Mouse (Mus musculus) CH12F3 (cell line): ENCODE results near the gene Agps.
"Not testable (repeated sequence)": the region's sequence is repeated elsewhere in the genome, so short reads cannot be mapped to it uniquely, and the experiment has no call there.

Source experiments
- in situ Hi-C: fragments of 300-500 bp; cut with MboI; formaldehyde crosslinking; loops from 2 replicates; pipeline ENCODE4 v1.14.3; 2020; ENCODE audit warnings: low sequenced_read_pairs

The Agps gene

DNA sequence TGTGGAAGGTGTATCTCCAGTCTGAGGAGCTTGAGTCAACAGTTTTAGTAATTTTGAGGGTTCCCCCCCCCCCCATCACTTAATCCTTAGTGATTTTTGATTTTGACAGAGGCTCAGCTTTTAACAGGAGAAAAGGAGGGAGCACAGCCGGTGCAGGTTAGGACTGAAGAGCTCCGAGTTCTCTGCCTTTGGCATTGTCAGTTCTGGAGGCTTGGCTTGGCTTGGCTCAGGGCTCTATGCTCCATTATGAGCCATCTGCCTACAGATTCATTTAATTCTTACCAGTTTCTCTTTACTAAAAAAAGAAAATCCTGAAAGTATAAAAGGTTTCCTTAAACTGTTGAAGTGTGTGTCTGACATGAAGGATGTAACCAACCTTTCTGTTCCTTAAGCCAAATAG is 97.2 kb downstream of the Agps start:
- in situ Hi-C loops = no loop called here

DNA sequence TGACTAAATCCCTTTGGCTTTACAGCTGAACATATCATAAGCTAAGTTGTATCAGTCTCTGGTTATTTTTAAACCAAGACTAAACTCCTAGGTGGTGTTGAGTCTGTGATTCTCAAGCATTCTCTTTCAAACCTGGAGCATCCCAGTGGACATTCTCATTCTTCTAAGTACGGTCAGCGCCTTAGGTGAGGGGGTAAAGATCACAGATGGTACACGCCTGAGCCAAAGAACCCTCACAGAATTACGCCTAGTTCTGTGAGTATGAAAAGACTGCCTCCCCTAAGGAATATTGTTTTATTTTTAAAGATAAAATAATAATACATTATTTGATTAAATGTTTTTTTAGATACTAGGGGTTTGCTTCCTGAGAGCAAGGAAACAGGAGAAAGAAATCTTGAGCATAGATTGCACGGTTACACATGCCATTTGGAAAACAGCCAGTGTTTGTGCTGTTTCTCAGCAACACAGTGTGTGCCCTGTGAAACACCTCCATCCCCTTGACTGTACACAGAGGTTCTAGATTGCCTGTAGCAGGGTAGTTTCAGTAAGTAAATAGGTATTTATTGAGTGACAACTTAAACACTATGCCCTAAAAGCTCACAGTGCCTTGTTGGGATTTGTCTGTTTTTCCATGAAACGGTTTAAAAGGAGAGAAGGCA is 97.9 kb downstream of the Agps start:
- in situ Hi-C loops = no loop called here

DNA sequence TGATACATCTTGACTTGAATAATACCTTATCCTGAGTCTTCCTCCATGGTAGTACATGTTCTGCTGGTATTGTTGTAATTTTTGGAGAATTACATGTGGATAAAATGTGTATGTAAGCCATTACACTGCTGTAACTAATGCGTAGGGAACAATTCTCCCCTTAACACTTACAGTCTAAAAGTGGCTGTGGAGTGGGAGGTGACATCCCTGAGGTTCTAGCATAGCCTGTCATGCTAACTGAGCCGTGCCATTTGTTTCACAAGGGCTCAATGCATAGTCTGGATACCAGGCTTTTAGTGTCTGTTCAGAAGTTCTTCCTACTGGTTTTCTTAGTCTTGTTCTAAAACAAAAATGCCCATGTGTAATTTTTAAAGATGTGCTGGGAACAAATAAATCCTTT is 99.0 kb downstream of the Agps start:
- in situ Hi-C loops = no loop called here

DNA sequence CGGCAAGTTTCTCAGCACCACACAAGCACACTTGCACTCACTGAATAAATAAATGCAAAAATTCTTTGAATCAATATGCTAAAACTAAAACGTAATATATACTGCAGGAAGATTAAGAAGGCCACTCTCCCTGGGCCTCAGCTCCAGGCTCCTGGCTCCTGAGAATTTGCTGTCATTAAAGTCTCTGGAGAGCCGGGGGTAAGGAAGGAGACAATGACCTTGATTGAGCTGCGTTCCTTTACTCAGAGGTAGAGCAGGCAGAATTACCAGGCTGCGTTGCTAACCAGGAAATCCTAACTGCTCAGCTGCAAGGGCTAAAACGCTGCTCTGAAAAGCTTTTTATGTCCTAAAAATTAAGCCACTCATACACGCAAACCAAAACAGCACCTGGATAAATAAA is 101.6 kb downstream of the Agps start:
- in situ Hi-C loops = no loop called here

DNA sequence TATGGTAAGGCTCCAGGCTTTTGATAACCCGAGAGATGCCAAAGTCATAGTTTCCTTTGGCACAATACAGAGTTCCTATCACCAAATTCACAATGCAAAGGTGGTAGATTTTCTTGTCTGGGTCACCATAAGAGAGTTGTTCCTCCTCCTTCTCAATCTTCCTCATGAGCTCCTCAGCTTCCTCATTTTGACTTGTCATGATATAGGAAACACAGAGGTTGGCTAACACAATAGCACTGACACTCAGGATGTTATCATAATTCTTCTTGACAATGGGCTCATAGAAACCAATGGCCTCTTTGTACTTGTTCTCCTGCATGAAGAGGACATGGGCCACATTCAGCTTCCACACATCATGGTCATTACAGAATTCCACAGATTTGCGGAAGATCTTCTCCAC is 104.7 kb downstream of the Agps start:
- in situ Hi-C loops = not testable (repeated sequence)

DNA sequence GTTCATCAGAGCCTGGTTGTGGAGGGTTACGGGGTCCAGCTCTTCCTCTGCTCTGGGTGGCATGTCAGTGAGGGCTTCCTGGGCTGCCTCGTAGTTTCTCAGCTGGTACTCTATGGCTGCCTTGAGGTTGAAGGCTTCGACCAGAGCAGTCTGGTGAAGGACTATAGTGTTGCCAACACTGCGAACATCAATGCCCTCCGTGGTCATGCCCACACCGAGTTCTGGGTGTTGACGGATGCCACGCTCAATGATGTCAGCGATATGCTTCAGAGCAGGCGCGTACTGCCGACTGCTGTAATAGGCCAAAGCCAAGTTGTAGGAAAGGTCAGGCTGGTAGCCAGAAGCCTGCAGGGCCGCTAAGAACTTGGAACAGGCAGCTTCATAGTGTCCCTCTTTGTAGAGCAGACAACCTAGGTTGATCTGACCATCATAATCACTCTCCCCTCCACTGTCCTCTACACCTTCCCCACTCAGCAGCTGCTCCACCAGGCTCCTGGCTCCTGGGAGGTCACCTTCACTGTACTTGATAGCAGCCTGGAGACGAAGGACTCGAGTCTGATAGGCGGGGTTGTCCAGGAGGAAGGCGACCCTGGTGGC is 105.6 kb downstream of the Agps start:
- in situ Hi-C loops = not testable (repeated sequence)

DNA sequence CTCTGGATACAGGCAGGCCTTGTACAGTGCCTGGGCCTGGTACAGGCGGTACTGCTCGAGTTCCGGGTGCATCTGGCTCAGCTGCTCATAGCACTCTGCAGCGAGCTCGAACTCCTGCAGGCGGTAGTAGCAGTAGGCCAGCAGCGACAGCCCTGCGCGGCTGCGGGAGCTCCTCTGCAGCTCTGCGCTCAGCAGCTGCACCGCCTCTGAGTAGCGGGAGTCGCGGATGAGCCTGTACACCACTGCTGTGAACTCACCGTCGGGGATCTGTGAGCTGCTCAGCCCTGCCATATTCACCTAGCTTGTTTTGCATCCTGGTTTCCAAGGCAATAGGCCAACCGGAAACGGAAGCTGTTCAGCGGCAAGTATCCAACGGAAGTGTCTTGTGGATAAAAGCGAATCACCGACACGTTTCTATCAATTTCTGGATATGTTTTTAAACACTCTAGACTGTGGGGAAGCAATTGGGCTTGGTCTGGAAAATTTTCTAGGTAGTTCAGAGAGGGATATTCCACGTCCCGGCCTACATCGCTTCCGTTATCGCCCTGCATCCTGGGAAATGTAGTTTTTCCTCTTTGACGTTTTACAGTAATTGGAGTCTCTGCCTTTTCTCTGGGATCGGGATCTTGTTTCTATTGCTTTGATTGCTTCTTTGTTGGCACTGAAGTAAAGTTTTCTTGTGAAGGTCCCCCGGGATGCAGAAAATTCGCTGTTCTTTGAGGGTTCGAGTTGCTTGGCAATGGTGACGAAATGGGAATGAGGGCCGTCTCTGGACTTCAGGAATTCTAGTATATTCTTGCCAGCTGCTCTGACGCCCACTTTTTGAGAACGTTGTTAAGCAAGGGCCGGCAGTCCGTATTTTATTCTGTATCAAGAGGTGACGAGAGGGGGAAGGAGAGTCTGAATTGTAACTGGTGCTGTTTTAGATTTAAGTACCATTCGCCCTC is 106.4 kb downstream of the Agps start, which contains the start of gene Ttc30b:
Ttc30b (minus strand) TSS at position 469 of the 947 bp plus-strand sequence.
- in situ Hi-C loops = no loop called here

DNA sequence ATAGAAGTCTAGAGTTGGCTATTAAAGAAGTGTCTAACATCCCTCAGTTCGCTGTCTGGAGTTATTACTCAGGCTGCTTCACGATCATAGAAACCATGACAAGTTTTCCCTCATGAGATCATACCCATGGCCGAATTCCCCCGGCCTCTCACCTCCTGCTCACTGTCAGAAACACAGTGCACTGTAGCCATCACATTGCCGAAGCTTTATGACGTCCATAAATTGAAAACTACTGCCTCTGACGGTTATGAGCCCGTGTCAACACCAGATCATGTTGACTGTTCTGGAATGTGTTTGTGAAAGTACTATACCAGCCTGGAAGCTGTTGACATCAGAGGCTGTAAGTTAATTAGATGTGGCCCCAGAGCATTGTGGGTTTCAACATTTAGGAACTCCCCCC is 118.7 kb downstream of the Agps start:
- in situ Hi-C loops = loop anchor here (25.0 kb wide), 1 partner anchor 338 kb away; no protein-coding TSS in a partner anchor

DNA sequence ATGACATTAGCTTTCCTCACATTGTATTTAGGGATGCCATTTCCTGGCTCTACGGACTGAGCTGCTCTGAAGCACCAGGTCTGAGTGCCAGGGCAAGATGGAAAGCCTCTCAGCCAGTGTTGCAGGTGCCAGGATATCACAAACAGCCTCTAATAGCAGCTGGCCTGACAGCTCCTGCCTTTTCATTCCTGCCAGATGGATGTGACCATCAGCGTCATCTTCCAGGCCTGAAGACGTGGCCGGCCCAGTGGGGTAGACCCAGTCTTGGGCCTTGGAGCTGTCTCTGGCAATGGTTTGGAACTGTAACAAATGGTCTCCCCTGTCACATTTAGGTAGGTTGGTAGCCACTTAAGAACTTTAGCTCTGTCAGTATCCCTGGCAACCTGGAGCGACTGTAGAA is 121.3 kb downstream of the Agps start:
- in situ Hi-C loops = loop anchor here (25.0 kb wide), 1 partner anchor 341 kb away; no protein-coding TSS in a partner anchor

DNA sequence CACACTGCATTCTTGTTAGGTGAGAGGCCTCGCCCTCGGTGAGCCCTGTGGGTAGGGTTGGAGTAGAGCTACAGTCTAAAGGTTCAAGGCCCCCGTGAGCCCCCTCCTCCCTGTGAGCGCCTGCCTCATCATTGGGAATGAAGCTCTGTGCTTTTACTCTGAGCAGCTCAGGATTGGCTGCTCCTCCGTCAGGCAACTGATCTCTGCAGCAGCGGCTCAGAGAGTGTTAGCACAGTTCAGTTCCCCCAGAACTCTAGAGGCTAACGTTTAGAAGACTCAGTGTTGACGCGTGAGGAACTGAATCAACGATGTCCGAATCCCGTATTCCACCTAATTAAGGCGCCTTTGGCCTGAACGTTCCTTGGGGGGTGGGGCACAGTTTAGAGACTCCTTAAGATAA is 123.7 kb downstream of the Agps start:
- in situ Hi-C loops = loop anchor here (25.0 kb wide), 1 partner anchor 343 kb away; no protein-coding TSS in a partner anchor

DNA sequence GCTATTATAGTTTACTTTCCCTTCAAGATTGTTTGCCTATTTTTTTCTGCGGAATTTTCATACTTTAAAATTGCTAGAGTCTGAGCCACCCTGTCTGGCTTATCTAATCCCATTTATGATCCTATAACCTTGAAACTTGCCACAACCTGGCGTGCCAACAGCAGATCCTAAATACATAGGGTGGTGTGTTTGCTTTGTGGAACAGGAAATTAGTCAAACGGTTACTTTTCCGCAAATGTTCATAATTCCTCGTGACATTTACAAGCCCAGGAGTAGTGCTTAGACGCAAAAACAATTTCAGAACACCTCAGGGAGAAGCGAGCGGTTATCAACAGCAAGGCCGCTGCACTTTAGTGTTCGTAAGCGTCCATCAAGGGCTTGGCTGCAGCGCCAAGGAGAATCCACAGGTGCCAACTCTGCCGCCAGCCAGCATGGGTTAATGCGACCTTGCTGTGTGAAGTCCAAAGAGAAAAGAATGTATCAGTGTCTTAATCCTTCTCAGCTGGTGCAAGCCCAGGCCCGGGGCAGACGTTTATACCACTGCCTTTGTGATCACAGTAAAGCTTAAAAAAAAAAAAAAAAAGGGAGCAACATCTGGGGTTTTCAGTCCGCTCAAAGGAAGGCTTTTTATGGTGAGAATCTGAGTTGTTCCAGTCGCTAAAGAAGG is 127.3 kb downstream of the Agps start:
- in situ Hi-C loops = loop anchor here (25.0 kb wide), 1 partner anchor 347 kb away; no protein-coding TSS in a partner anchor

DNA sequence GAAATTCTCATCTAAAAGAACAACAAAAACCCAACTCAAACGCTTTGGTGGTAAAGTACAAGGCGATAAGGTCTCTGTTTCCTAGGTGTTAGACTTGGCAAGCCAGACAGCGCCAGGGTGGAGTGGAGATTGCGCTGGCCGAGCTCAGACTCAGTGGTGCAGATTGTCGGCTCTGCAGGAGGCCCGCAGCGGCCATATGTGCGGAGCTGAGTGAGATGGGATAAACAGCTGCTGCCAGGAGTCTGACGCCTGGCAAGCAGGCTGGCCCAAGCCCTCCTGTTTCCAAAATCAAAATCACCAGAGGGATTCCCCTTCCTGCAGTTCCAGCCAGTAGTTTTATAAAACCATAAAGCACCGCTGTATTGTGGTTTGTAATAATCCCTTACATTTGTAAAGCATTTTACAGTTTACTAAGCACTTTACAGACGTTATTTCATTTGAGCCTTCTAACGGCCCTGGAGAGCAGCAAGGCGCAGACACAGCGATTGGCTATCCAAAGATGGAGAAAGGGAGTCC is 127.9 kb downstream of the Agps start:
- in situ Hi-C loops = loop anchor here (25.0 kb wide), 1 partner anchor 348 kb away; no protein-coding TSS in a partner anchor

DNA sequence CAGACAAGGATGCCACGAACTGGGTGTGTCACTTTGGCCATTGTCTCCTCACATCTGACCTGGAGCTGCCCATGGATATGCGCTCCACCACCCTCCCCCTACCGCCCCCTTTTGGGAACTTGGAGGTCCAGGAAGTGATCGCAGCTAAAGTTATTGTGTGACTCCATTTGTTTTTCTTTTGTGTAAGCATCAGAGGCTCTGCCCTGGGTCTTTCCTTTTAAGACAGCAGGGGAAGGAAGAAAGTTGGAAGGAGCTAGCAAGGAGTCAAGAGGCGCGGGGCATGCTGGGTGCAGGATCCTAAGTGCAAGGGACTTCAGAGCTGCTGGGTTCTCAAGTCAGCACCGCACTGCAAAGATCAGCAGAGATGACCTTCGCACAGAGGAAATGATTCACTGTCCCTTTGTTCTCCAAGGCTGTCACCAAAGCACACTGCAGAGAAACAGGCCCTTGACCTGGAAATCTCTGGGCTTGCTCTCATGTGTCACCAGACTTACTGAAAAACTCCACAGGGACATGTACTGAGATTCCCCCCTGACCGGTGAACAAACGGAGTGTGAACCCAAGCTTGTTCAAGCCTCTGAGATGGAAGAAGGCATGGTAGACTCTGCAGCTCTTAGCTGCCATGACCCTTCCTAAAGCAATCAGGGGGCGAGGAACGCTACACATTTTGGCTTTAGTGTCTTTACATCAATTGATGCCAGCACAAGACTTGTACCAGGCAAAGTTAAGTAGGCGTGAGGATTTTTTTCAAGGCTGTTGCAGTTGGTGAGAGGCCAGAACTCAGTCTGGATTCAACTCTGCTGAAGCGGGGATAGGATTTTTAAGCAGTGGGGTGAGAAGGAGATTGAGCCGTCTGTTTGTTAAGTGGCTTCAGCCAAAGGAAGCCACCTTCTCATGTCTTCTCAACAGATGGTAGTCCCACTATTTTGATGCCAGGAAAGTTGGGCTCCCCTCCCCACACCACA is 128.7 kb downstream of the Agps start:
- in situ Hi-C loops = loop anchor here (25.0 kb wide), 1 partner anchor 348 kb away; no protein-coding TSS in a partner anchor

DNA sequence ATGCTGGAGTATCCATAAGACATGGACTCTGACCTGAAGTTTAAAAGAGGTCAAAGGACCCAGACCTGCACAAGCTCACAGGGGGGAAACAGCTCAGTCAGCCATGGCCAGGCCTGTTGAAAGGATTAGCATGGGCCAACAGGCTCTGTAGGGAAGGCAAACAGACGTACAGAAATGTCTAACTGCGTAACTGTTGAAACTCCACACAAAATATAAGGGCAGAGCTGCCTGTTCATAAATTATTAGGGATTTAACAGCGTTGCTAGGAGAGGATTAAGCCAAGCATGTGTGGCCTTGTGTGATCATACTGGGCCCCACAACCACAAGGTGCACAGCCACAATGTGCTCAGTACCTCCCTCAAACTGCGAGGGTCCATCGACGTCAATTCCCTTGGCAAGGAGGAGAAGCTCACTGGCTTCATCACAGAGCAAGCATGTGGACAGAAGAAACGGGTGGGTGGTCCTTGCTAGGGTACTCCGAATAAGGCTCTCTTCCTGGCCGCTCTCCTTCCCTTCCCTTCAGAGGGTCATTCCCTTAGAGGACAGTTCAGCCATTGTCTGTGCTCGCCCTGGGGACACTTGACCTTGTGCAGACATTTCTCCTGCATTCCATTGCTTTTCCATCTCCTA is 131.3 kb downstream of the Agps start:
- in situ Hi-C loops = loop anchor here (25.0 kb wide), 1 partner anchor 351 kb away; no protein-coding TSS in a partner anchor

DNA sequence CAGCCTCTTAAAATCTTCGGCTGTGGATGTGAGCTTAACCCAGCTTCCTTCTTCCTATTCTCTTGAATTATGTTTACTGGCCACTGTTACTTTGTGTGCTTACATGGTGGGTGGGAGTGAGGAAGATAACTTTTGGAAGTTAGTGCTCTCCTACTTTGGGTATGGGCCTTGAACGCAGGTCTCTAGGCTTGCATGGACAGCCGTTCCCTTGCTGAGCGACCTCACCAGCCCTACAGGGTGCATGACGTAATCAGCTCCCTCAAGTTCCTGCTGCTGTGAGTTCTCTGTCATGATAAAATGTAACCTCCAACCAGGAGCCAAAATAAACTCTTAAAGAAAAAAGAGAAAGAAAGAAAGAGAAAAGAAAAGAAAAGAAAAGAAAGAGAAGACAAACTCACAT is 132.1 kb downstream of the Agps start:
- in situ Hi-C loops = loop anchor here (25.0 kb wide), 1 partner anchor 352 kb away; no protein-coding TSS in a partner anchor

DNA sequence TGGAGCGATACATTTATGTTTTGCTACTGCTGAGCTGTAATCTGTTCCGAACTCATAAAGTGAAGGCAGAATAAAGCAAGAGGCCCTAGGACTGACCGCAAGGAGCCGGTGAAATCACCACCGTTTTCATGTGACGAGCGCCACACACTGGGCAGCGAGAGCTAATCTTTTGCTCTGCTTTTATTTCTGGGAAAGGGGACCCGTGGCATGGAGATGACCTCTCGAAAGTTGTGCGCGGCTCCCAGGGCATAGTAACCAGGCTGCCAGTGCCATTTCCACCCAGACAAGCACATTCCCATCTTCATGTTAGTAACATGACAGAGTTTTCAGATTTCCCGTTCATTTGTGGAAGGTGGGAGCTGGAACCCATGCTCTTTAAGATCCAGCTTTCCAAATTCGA is 132.5 kb downstream of the Agps start:
- in situ Hi-C loops = loop anchor here (25.0 kb wide), 1 partner anchor 352 kb away; no protein-coding TSS in a partner anchor

DNA sequence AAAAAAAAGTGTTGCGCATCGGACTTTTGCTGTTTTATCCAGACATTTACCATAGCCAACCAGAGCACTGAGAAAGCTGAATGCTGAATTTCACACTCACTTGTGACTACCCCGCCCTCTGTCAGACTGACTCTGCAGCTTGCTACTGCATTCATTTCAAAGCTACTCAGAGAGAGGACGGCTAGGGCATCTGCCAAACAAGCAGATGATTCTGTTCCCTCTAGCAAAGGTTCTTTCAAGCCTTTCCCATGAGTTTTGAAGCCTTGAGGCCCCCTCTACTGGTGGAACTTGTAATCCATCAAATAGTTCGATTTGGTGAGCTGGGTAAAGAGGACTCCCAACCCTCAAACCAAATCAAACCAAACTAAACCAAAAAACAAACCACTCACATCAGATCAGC is 133.0 kb downstream of the Agps start:
- in situ Hi-C loops = loop anchor here (25.0 kb wide), 1 partner anchor 353 kb away; no protein-coding TSS in a partner anchor

DNA sequence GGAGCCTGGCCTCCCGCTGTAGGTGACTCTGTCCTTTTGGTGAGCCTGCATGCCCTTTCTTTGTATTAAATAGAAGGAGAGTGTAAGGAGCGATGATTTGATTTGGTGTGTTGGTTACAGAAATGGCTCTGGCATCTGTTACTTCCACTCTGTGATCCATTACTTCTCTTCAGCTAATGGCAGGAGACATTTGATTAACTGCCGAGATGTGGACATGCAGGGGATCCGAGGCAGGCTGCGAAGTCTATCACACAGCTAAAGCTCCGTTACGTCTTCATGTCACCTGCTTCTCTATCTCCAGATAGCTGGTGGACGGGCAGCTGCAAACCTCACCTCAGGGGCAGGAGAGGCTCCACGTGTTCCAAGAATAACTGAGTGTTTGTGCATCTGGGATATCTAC is 142.2 kb downstream of the Agps start:
- in situ Hi-C loops = loop anchor here (25.0 kb wide), 1 partner anchor 362 kb away; no protein-coding TSS in a partner anchor
